Mouse (Mus musculus) left cerebral cortex, postnatal 36 days (tissue): Measurements from ENCODE around the gene Lurap1. TPM values are rescaled to one million over a fixed set of nuclear protein-coding genes. Genes with fewer than 3 reads are reported as not detected.

Experiments
- DNase-seq, 2 experiments: peaks; one replicate each; pipeline ENCODE4 v3.0.0; 2021 to 2022; ENCODE audit warnings: low spot score in 2 of 2, mixed read lengths in 1 of 2
- intact Hi-C: fragments of 180-260 bp; cut with DNase I; formaldehyde crosslinking; loops from one replicate; pipeline ENCODE4 v1.15.1; 2025
- total RNA-seq, 2 experiments: library from RNA; stranded (reverse); gene quantifications; 2 replicates each; pipeline ENCODE4 v1.2.3; 2021

Gene Lurap1
- total RNA-seq, 2 experiments from 2014 or later = 27.2 to 35.8 TPM

GRCm38 (mm10) chr4:116125803-116126386 lies 25.2 kb downstream of the Lurap1 start:
- intact Hi-C loops = no loop called here
- DNase-seq = no peak

DNA sequence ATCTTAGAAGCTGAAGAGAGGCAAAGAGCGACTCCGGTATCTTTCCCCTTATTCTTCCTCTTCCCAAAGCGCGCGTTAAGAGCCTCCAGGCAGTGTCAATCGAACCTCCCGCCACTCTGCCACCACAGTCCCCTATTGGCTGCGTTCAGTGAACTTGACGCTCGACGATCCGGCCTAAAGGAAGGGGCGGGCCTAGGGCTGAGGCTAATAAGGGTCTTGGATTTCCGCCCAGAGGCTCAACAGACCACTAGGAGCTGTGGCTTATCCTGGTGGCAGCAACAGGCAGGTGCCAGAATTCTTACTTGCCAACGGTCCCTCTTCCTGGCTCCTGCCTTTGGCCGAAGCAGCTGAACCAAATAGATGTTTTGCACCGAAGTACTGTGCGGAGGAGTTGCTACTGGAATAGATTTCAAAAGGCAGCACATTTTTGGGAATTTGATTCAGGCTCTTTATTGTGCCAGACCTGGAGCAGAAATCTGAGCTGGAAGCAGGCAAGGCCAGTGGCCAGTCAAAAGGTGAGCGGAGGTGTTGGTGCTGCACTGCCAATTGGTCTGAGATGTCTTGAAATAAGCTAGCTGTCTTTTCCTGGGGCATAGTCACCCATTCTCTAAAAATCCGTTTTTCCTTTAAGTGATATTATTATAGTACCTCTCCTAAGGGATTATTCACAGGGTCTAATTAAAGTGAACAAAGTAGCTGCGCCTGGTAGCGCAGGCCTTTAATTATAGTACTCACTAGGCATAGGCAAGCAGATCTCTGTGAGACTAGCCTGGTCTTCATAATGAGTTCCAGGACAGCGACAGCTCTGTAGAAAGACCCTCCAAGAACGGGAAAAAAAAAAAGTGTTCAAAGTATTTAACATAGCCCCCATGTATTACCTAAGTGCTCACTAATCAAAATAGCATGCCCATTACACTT lies 27.3 kb downstream of the Lurap1 start, which contains the start of the genes Rad54l and Pomgnt1:
Gene Rad54l (minus strand): TSS at position 89 of the 918 bp plus-strand sequence.
Gene Pomgnt1 (plus strand): TSS at position 239 of the 918 bp plus-strand sequence.
- peak; percentile 68 to 73 for DNase-seq
- intact Hi-C loops = no loop called here

GRCm38 (mm10) chr4:116122762-116123161 lies 28.4 kb downstream of the Lurap1 start:
- no peak for DNase-seq
- intact Hi-C loops = no loop called here

- DNase-seq = no peak
- intact Hi-C loops = no loop called here
Measured at GRCm38 (mm10) chr4:116111486-116111885, 39.7 kb downstream of the Lurap1 start.

DNA sequence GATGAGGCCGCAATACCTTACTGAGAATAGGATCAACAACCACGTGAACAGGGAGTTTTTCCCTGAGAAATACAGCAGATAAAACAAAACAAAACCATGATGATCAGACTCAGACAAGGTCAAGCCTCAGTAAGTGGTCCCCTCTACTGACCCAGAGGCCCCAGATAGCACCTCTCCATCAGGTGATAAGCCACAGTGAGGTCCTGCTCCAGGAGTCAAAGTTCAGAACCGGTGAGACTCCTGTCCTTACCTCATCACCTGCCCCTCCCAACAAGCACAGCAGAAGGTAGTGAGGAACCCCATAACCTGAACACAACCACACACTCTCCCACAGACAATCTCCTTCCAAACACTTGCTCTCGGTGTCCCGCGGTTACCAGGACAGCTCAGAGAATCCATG lies 40.4 kb downstream of the Lurap1 start:
- no peak for DNase-seq
- intact Hi-C loops = no loop called here

DNA sequence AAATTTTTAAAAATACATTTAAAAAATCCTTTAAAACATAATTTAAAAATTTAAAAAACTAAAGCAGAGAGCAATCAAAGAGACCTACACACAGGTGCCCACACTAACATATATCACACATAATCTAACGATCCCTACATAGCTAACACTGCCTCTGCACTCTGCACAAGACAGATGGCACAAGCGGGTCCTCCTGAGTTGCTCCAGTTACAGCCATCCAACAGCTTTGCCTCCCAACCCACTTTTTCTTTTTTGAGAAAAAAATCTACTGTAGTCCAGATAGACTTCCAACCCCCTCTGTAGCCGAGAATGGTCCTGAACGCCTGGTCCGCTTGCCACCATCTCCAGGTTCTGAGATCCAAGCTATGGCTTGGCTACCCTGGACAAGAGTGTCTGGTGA lies 45.9 kb downstream of the Lurap1 start:
- intact Hi-C loops = no loop called here
- DNase-seq = no peak

DNA sequence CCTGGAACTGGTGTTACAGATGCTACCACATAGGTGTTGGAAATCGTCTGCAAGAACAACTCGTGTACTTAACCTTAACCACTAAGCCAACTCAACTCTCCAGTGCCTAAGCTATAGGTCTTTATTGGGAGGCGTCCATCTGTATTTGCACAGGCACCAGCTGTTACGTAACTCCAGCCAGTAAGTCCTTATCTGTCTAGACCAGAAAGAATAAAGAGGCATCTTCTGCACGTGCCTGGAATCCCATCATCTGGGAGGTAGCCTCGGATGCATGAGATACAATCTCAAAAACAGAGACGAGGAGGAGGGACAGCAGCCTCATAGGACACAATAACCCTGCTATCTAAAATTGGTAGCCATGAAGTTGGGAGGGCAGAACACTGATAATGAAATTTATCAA lies 50.2 kb downstream of the Lurap1 start:
- intact Hi-C loops = no loop called here
- DNase-seq = no peak

DNA sequence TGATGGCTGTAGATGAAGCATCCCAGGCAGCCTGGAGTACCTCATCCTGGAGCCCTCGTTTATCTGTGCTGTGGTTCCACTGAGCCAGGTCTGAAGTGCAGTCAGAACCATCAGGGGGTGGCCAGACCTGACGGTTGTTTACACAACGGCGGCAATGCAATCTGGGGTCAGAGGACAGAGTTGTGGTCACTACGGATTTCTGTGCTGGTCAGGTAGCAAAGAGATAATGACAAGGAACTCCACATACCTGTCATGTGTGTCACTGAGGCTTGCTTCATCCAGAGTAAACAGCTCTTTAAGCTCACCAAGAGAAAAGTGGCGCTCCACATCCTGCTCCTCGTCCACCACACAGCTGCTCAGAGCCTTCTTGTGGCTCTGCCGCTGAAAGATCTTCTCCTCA lies 53.9 kb downstream of the Lurap1 start:
- no peak for DNase-seq
- intact Hi-C loops = no loop called here

DNA sequence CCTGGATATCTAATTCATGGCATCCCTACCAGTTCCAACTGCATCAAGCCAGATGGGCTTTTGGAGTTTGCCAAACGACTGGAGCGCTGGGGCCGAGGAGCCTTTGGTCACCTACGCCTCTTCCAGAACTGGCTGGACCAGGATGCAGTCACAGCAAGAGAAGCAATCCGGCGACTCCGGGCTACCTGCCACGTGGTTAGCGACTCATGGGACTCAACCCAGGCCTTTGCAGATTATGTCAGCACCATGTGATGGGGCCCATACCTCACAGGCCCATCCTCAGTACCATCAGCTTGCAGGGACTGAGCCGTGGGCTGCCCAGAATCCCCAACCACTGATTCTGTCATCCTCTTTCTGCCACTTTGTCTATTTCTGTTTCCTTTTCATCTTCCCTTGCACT lies 54.8 kb downstream of the Lurap1 start:
- intact Hi-C loops = no loop called here
- DNase-seq = no peak

DNA sequence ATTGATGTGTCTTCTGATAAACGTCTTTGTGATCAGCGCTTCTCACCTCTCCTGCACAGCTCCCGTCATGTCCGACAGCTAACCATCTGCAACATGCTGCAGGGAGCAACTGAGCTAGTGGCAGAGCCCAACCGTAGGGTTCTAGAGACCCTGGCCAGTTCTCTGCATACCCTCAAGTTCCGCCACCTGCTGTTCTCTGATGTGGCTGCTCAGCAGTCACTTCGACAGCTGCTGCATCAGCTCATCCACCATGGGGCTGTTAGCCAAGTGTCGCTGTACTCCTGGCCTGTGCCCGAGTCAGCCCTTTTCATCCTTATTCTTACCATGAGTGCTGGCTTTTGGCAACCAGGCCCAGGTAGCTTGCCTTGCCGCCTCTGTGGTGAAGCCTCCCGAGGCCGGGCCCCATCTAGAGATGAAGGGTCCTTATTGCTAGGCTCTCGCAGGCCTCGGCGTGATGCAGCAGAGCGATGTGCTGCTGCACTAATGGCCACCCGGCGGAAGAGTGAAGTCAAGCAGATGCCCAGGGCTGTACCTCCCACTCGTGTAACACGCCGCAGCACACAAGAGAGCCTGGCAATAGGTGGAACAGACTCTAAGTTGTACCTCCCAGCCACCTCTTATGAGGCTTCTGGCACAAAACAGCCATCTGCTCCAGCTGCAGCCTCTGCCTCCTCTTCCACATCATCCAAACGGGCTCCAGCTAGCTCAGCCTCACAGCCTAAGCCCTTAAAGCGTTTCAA lies 62.5 kb downstream of the Lurap1 start:
- intact Hi-C loops = no loop called here
- DNase-seq = no peak

Other genes starting within 250 kb of the Lurap1 start
- gene Dmbx1, start 211.4 kb downstream of the Lurap1 start, total RNA-seq = not detected
- 10 to 100 TPM; 93.9 to 96.0 TPM for gene Faah, start 133.4 kb downstream of the Lurap1 start, total RNA-seq
- 10 to 100 TPM in 1 of 2 experiments, 1 to 10 TPM in 1; 9.0 to 11.0 TPM for gene Nsun4, start 97.5 kb downstream of the Lurap1 start, total RNA-seq
- gene Uqcrh, start 76.3 kb downstream of the Lurap1 start, total RNA-seq = 100 to 1,000 TPM; 411 to 431 TPM
- gene Lrrc41, start 76.1 kb downstream of the Lurap1 start, total RNA-seq = 10 to 100 TPM; 42.3 to 43.7 TPM
- gene Rad54l, start 27.6 kb downstream of the Lurap1 start, total RNA-seq = under 1 TPM; 0.43 to 0.74 TPM
- gene Pomgnt1, start 27.5 kb downstream of the Lurap1 start, total RNA-seq = 10 to 100 TPM; 80.5 to 84.2 TPM
- gene Tspan1, start 16.3 kb upstream of the Lurap1 start, total RNA-seq = under 1 TPM in 1 of 2 experiments, not detected in 1; 0.59 TPM
- not detected for gene 1700042G07Rik, start 22.0 kb upstream of the Lurap1 start, total RNA-seq
- 1 to 10 TPM in 1 of 2 experiments, not detected in 1; 1.7 TPM for gene Gm49337, start 22.0 kb upstream of the Lurap1 start, total RNA-seq
- 10 to 100 TPM; 40.3 to 42.0 TPM for gene Pik3r3, start 70.3 kb upstream of the Lurap1 start, total RNA-seq